Mouse (Mus musculus) limb, embryonic 14.5 days (tissue): Measurements from ENCODE around the gene Myo9a. TPM values are rescaled to one million over a fixed set of nuclear protein-coding genes. Genes with fewer than 3 reads are reported as not detected.

ENCODE experiments used
- ATAC-seq: fragments of 200-750 bp; cut with Nextera tagmentation; 2 replicates; pipeline ENCODE4 v1.8.0; 2017; ENCODE audit warnings: low read depth, moderate number of reproducible peaks, moderate TSS enrichment; ENCODE audit not compliant: low FRiP score
- DNase-seq: peaks from one replicate; pipeline ENCODE4 v3.0.0-alpha.2; 2015; ENCODE audit warnings: low spot score
- H3K27ac ChIP-seq: fragments of 300-500 bp; sonication (generic); replicated peaks from 2 replicates; pipeline ENCODE4 v1.5.1; 2014; ENCODE audit warnings: low read depth, mild to moderate bottlenecking, low read length, moderate library complexity, mixed read lengths
- H3K27me3 ChIP-seq: fragments of 300-500 bp; sonication (generic); 2 replicates; pipeline ENCODE4 v1.6.1; 2014; ENCODE audit warnings: low read length, mixed read lengths; ENCODE audit not compliant: control insufficient read depth, insufficient read depth
- H3K36me3 ChIP-seq: fragments of 300-500 bp; sonication (generic); 2 replicates; pipeline ENCODE4 v1.6.1; 2014; ENCODE audit warnings: mild to moderate bottlenecking, low read length, moderate library complexity, mixed read lengths; ENCODE audit not compliant: control insufficient read depth, insufficient read depth
- H3K4me1 ChIP-seq: fragments of 300-500 bp; sonication (generic); 2 replicates; pipeline ENCODE4 v1.6.1; 2014; ENCODE audit warnings: antibody characterized with exemption, low read length, mixed read lengths; ENCODE audit not compliant: control insufficient read depth, insufficient read depth
- H3K4me2 ChIP-seq: fragments of 300-500 bp; sonication (generic); replicated peaks from 2 replicates; pipeline ENCODE4 v1.6.1; 2014; ENCODE audit warnings: low read depth, mild to moderate bottlenecking, low read length, moderate library complexity; ENCODE audit not compliant: severe bottlenecking
- H3K4me3 ChIP-seq: fragments of 300-500 bp; sonication (generic); replicated peaks from 2 replicates; pipeline ENCODE4 v1.5.1; 2014; ENCODE audit warnings: low read length
- H3K9ac ChIP-seq: fragments of 300-500 bp; sonication (generic); 2 replicates; pipeline ENCODE4 v1.6.1; 2014; ENCODE audit warnings: mild to moderate bottlenecking, low read depth, low read length, moderate library complexity; ENCODE audit not compliant: severe bottlenecking
- H3K9me3 ChIP-seq: fragments of 300-500 bp; sonication (generic); 2 replicates; pipeline ENCODE4 v1.6.1; 2016; ENCODE audit warnings: low read length; ENCODE audit not compliant: control insufficient read depth
- POLR2A ChIP-seq: fragments of 200-500 bp; IDR thresholded peaks from 2 replicates; pipeline ENCODE4 v1.8.0; 2012; ENCODE audit warnings: inconsistent platforms, mild to moderate bottlenecking, moderate library complexity, borderline replicate concordance; ENCODE audit not compliant: insufficient read depth, insufficient read length; ENCODE audit errors: extremely low read depth
- WGBS: fragments of 180-500 bp; shearing (Covaris S2); extraction: QIAGEN DNeasy Blood & Tissue Kit; methylation state at CpG from one replicate; pipeline ENCODE4 v1.1.7; 2014; 5-methylcytosine and 5-hydroxymethylcytosine counted together
- polyA plus RNA-seq, 2 experiments: library from polyadenylated mRNA; depleted of rRNA in 1 of 2; stranded (reverse) in 1 of 2; unstranded in 1 of 2; fragments of >200 nt; fragmentation: Nextera tagmentation in 1 of 2; extraction: Ambion mirVana in 1 of 2; gene quantifications; 2 replicates each; pipeline versions ENCODE4 v1.2.1 to v1.2.3; 2012 to 2014

Gene Myo9a
- polyA plus RNA-seq, 2 experiments: 13.9 to 19.2 TPM

DNA sequence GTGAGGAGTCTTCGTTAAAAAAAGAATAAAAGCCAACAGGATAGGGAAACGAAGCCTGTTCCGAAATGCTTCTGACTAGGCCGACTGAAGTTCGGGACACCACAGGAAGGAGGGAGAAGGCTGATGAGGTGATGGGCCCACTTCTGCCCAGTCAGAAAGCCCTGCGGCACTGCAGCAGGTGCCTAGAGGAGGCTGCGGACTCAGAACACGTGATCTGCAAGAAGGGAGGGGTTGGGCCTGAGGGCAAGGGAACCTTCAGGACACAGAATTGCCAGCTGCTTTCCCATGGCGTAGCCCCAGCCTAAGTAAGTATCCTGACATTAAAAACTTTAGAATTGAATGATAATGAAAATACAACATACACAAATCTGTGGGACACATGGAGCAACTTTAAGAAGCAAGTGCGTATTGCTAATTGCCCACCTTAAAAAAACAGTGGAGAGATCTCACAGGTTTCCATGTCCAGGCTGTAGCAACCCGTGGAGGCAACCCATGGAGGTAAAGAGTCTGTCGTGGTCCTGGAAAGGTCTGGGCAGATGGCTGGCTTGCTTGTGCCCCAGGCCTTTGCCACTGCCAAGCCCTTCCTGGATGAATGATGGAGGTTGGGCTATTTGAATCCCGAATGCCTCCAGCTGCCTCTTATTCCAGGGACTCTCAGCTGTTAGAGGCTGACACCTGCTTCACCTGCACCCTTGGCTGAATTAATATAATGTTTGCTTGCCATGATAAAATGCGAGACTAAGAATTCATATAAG is 210.7 kb downstream of the Myo9a start:
- no peak overlapping the region for H3K9ac ChIP-seq
- no peak overlapping the region for H3K27ac ChIP-seq
- H3K27me3 ChIP-seq: no peaks in the 10 kb centered on the region
- DNase-seq: no peak
- H3K4me2 ChIP-seq: no peak overlapping the region
- ATAC-seq: no peak
- H3K36me3 ChIP-seq: no peaks in the 10 kb centered on the region
- no peak overlapping the region for H3K4me3 ChIP-seq
- 37% methylated on average over 14 of the region's 14 CpGs for WGBS
- no peaks in the 10 kb centered on the region for H3K9me3 ChIP-seq
- TF ChIP-seq POLR2A: no peak
- peaks cover 18% of the 10 kb centered on the region for H3K4me1 ChIP-seq

DNA sequence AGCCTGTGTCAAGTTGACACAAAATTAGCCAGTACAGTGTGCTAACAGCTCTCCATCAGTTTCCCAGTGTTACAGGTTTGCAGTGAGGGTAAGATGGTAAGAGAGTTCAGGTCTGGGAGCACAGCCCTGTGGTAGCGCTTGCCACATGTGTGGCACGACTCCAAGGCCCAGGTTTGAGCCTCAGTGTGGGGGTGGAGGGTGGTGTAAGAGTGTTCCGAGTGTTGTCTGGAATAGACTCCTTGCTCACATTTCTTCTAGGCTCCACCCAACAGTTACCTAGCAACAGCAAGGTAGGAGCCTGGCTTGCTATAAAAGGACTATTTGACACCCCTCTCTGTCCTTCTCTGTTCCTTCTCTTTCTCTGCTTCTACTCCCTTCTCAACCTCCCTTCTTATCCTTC is 213.7 kb downstream of the Myo9a start:
- no peaks in the 10 kb centered on the region for H3K27me3 ChIP-seq
- no peak overlapping the region for H3K9ac ChIP-seq
- H3K4me2 ChIP-seq: no peak overlapping the region
- H3K4me1 ChIP-seq: peaks cover 16% of the 10 kb centered on the region
- DNase-seq (no peak), ATAC-seq (0 out of 2 replicates have a peak, but pooled peaks have one; percentile 28)
- no peaks in the 10 kb centered on the region for H3K9me3 ChIP-seq
- H3K4me3 ChIP-seq: no peak overlapping the region
- no peak overlapping the region for H3K27ac ChIP-seq
- no peak for TF ChIP-seq POLR2A
- WGBS: 8% methylated on average over 3 of the region's 3 CpGs
- H3K36me3 ChIP-seq: no peaks in the 10 kb centered on the region

DNA sequence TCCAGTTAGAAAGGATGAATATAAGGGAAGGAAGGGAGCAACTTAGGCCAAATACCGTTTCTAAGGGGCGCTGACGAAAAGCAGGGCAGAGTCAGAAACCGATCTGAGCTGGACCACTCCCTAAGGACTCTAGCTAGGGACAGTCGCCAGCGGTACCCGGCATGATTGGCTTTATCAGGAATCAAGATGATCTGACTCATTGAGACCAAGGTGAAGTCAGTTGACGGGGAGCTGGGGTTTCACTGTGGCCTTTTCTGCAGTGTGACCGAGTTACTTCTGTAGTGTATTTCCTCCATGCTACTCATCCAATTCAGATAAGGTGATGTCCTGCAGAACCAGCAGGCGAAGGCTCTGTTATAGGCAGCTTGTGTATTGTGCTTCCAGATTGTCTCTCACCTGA is 214.3 kb downstream of the Myo9a start:
- H3K36me3 ChIP-seq: no peaks in the 10 kb centered on the region
- H3K27me3 ChIP-seq: no peaks in the 10 kb centered on the region
- no peak overlapping the region for H3K4me3 ChIP-seq
- DNase-seq (no peak), ATAC-seq (no peak)
- 64% methylated on average over 10 of the region's 10 CpGs for WGBS
- H3K9me3 ChIP-seq: no peaks in the 10 kb centered on the region
- no peak overlapping the region for H3K9ac ChIP-seq
- no peak for TF ChIP-seq POLR2A
- H3K4me1 ChIP-seq: peaks cover 16% of the 10 kb centered on the region
- H3K27ac ChIP-seq: no peak overlapping the region
- no peak overlapping the region for H3K4me2 ChIP-seq

DNA sequence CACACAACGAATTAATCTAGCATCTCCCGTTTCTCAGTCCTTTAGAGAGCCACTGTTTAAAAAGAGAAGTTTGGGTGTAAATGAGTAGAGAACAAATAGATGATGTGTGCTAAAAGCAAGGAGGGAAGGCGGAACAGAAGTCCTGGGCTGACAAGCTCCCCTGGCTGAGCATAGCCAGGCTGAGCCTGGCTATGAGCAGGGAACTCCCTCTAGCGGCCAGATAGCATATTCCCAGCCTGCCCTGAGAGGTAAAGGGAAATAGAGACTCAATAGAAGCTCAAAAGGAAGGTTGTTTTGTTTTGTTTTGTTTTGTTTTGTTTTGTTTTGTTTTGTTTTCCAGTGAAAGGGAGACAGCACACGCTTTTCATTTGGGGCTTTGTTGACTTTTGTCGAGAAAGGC is 218.7 kb downstream of the Myo9a start:
- Histone ChIP-seq H3K4me2 (no peak overlapping the region), H3K36me3 (peaks cover 5% of the 10 kb centered on the region; the same call in 1 of the 2 replicates), H3K4me1 (peaks cover 9% of the 10 kb centered on the region), H3K27ac (no peak overlapping the region), H3K27me3 (no peaks in the 10 kb centered on the region), H3K9me3 (no peaks in the 10 kb centered on the region), H3K4me3 (no peak overlapping the region), H3K9ac (no peak overlapping the region)
- ATAC-seq (no peak; the same call in 1 of the 2 replicates), DNase-seq (peak; percentile 86)
- WGBS: 28% methylated on average over 6 of the region's 6 CpGs
- TF ChIP-seq POLR2A: no peak

DNA sequence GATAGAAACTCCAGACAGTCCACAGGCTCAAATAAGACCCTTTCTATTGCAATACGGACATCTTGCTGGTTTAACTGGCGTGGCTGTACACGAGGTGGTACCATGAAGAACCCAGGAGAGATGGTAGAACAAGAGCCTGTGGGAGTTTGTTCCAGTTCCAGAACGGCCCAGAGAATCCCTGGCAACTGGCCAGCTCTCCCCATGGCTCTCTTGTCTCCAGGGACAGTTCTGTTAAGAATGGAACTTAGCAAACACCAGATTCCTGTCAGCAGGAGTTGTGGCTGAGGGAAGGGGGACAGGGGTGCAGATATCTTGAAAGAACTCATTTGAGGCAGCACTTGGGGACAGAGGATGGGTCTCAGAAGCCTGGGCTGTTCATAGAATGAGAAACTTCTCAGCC is 220.6 kb downstream of the Myo9a start:
- H3K36me3 ChIP-seq: peaks cover 5% of the 10 kb centered on the region; the same call in 1 of the 2 replicates
- DNase-seq (no peak), ATAC-seq (no peak)
- H3K27me3 ChIP-seq: no peaks in the 10 kb centered on the region
- no peaks in the 10 kb centered on the region for H3K9me3 ChIP-seq
- H3K4me1 ChIP-seq: peaks cover 3% of the 10 kb centered on the region; the same call in 1 of the 2 replicates
- H3K4me2 ChIP-seq: no peak overlapping the region
- 80% methylated on average over 4 of the region's 4 CpGs for WGBS
- H3K9ac ChIP-seq: no peak overlapping the region
- no peak for TF ChIP-seq POLR2A
- H3K4me3 ChIP-seq: no peak overlapping the region
- H3K27ac ChIP-seq: no peak overlapping the region

Other genes starting within 250 kb of the Myo9a start
- gene Hexa, start 211.4 kb upstream of the Myo9a start, polyA plus RNA-seq (2012; rRNA removed): 82.0 and 110 TPM in 2 replicates
- 94.9 and 109 TPM in 2 replicates for gene Hexa, start 211.4 kb upstream of the Myo9a start, polyA plus RNA-seq (2014; fragmentation: Nextera tagmentation; extraction: Ambion mirVana)
- gene Tmem202, start 211.0 kb upstream of the Myo9a start, polyA plus RNA-seq (2012; rRNA removed): 0.10 TPM in 2 replicates
- gene Tmem202, start 211.0 kb upstream of the Myo9a start, polyA plus RNA-seq (2014; fragmentation: Nextera tagmentation; extraction: Ambion mirVana): not detected in 2 replicates
- 0.06 and 0.16 TPM in 2 replicates for gene Celf6, start 173.0 kb upstream of the Myo9a start, polyA plus RNA-seq (2012; rRNA removed)
- not detected in 2 replicates for gene Celf6, start 173.0 kb upstream of the Myo9a start, polyA plus RNA-seq (2014; fragmentation: Nextera tagmentation; extraction: Ambion mirVana)
- 55.2 and 57.0 TPM in 2 replicates for gene Parp6, start 133.6 kb upstream of the Myo9a start, polyA plus RNA-seq (2012; rRNA removed)
- 20.3 and 31.1 TPM in 2 replicates for gene Parp6, start 133.6 kb upstream of the Myo9a start, polyA plus RNA-seq (2014; fragmentation: Nextera tagmentation; extraction: Ambion mirVana)
- gene Pkm, start 94.5 kb upstream of the Myo9a start, polyA plus RNA-seq (2012; rRNA removed): 826 and 988 TPM in 2 replicates
- 1,025 and 1,058 TPM in 2 replicates for gene Pkm, start 94.5 kb upstream of the Myo9a start, polyA plus RNA-seq (2014; fragmentation: Nextera tagmentation; extraction: Ambion mirVana)
- gene Gramd2, start 70.8 kb upstream of the Myo9a start, polyA plus RNA-seq (2012; rRNA removed): 10.5 and 11.7 TPM in 2 replicates
- gene Gramd2, start 70.8 kb upstream of the Myo9a start, polyA plus RNA-seq (2014; fragmentation: Nextera tagmentation; extraction: Ambion mirVana): 1.6 and 3.1 TPM in 2 replicates
- gene Senp8, start 186 bp upstream of the Myo9a start, polyA plus RNA-seq (2012; rRNA removed): 5.1 and 6.1 TPM in 2 replicates
- gene Senp8, start 186 bp upstream of the Myo9a start, polyA plus RNA-seq (2014; fragmentation: Nextera tagmentation; extraction: Ambion mirVana): 8.2 and 9.4 TPM in 2 replicates
- 2.3 and 2.7 TPM in 2 replicates for gene Nr2e3, start 209.8 kb downstream of the Myo9a start, polyA plus RNA-seq (2012; rRNA removed)
- 1.8 and 2.1 TPM in 2 replicates for gene Nr2e3, start 209.8 kb downstream of the Myo9a start, polyA plus RNA-seq (2014; fragmentation: Nextera tagmentation; extraction: Ambion mirVana)